Mouse (Mus musculus) cerebellum, adult 2 months (tissue): ENCODE results near the gene Fkbp8.

ENCODE experiments used
- CTCF ChIP-seq: fragments of 200-500 bp; IDR thresholded peaks from 2 replicates; pipeline ENCODE4 v1.5.1; 2011; ENCODE audit warnings: low read depth, mild to moderate bottlenecking, control low read depth, low read length, moderate library complexity, borderline replicate concordance; ENCODE audit not compliant: insufficient read depth
- POLR2A ChIP-seq: fragments of 200-500 bp; IDR thresholded peaks from 2 replicates; pipeline ENCODE4 v1.6.1; 2011; ENCODE audit warnings: low read length, control low read depth, borderline replicate concordance; ENCODE audit not compliant: insufficient read depth

DNA sequence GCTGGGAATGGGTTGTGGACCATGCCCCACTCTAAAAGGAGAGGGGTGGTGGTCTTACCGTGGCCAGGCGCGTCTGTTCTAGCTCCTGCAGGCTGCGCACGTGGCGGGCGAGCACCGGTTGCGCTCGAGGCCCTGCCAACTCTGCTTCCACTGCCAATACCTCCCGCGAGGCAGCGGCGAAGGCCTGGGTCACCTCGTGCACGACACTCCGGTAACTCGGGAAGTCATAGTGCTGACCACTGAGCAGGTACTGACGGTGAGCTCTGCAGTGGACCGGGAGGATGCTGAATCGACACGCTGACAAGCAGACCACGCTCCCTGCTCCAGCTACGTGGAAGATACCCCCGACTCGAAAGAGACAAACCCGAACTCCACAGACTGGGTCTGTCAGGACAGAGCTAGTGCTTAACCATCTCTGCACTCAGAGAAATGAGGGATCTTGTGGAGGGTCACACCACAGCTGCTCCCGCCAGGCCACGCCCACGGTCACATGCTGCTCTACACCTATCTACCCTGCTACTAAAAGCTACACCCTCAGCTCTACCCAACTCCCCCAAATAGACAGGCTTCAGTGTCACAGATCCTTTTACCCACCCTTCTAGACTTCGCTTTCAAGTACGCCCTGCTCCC, 21.7 kb upstream of the Fkbp8 start:
- TF ChIP-seq CTCF (no peak), POLR2A (no peak)
